Comparison of ENCODE assay signal across 18 mouse cellular contexts in genomic region chr1:127619036-127619435, GRCm38 (mm10).
DNase-seq lines count a peak whose midpoint lies in the region; ATAC-seq and TF ChIP-seq lines count a peak whose summit lies in the region.
"Had no signal": no experiment of that assay in that cellular context is flagged by ENCODE, and none has a peak within 500 bp of the region (broad histone marks: within the 10 kb centered on the region; RNA-seq: fewer than 3 reads in every experiment).

No protein-coding gene starts in this region.

- TF ChIP-seq CTCF in midbrain, postnatal 0 days (IDR thresholded peaks at IDR 0.05), result no peak

- no peaks in the 10 kb centered on the region for H3K27me3 ChIP-seq in forebrain, embryonic 16.5 days (replicated peaks; ENCODE audit: control insufficient read depth, insufficient read depth, low read length)
- H3K27me3 ChIP-seq in forebrain, embryonic 15.5 days, result no peaks in the 10 kb centered on the region
- no peaks in the 10 kb centered on the region for H3K27me3 ChIP-seq in midbrain, postnatal 0 days (ENCODE audit: insufficient read depth, low read length)
- no peaks in the 10 kb centered on the region for H3K27me3 ChIP-seq in midbrain, embryonic 11.5 days (ENCODE audit: control insufficient read depth, insufficient read depth, low read length)
- H3K27me3 ChIP-seq: midbrain, embryonic 12.5 days had no signal

- H3K27ac ChIP-seq in forebrain, embryonic 16.5 days (ENCODE audit: low read length), result no peak overlapping the region
- no peak overlapping the region for H3K27ac ChIP-seq in forebrain, embryonic 15.5 days (replicated peaks)
- H3K27ac ChIP-seq in midbrain, postnatal 0 days (ENCODE audit: low read depth, low read length), result no peak overlapping the region
- no peak overlapping the region for H3K27ac ChIP-seq in midbrain, embryonic 11.5 days (ENCODE audit: low read depth, low read length)
- H3K27ac ChIP-seq: embryonic facial prominence, embryonic 10.5 days; kidney, postnatal 0 days; midbrain, embryonic 12.5 days; stomach, postnatal 0 days had no signal

- WGBS in forebrain, embryonic 16.5 days, result 55% methylated on average over 6 of the region's 6 CpGs
- WGBS in forebrain, embryonic 15.5 days, result 70% methylated on average over 6 of the region's 6 CpGs
- WGBS in midbrain, postnatal 0 days, result 81% methylated on average over 6 of the region's 6 CpGs
- WGBS in midbrain, embryonic 11.5 days, result 85% methylated on average over 6 of the region's 6 CpGs

- no peaks in the 10 kb centered on the region for H3K9me3 ChIP-seq in forebrain, embryonic 16.5 days (ENCODE audit: control insufficient read depth, low read length)
- H3K9me3 ChIP-seq in forebrain, embryonic 15.5 days, result no peaks in the 10 kb centered on the region
- H3K9me3 ChIP-seq in midbrain, postnatal 0 days (ENCODE audit: low read length), result no peaks in the 10 kb centered on the region
- no peaks in the 10 kb centered on the region for H3K9me3 ChIP-seq in midbrain, embryonic 11.5 days (ENCODE audit: control insufficient read depth, low read length)
- H3K9me3 ChIP-seq: embryonic facial prominence, embryonic 10.5 days; midbrain, embryonic 12.5 days had no signal

- peak; percentile 8 for DNase-seq in midbrain, postnatal 0 days (ENCODE audit: low spot score)
- DNase-seq in midbrain, embryonic 11.5 days (ENCODE audit: low spot score, missing footprints), result no peak
- peak; percentile 77 for DNase-seq in cerebellum, adult 9-10 months
- DNase-seq in gastrocnemius, adult 18-20 months (ENCODE audit: low spot score), result no peak
- no peak for DNase-seq in thymus, postnatal 36 days
- DNase-seq in urinary bladder, postnatal 14 days (ENCODE audit: low spot score), result no peak
- DNase-seq: adrenal gland, postnatal 14 days; gastrocnemius, postnatal 14 days; heart, adult 11 months; kidney, adult 2 months; lung, postnatal 10 days had no signal

- ATAC-seq in forebrain, embryonic 16.5 days, result peak; percentile 47; the same call in 1 of the 2 replicates
- no peak for ATAC-seq in forebrain, embryonic 15.5 days (replicated peaks)
- ATAC-seq in midbrain, postnatal 0 days (ENCODE audit: low FRiP score), result no peak
- no peak for ATAC-seq in midbrain, embryonic 11.5 days (ENCODE audit: low FRiP score)

- no peak overlapping the region for H3K4me3 ChIP-seq in forebrain, embryonic 16.5 days (replicated peaks; ENCODE audit: low read length)
- no peak overlapping the region for H3K4me3 ChIP-seq in forebrain, embryonic 15.5 days
- no peak overlapping the region for H3K4me3 ChIP-seq in midbrain, postnatal 0 days (ENCODE audit: low read depth, low read length)
- no peak overlapping the region for H3K4me3 ChIP-seq in midbrain, embryonic 11.5 days (ENCODE audit: low read depth, low read length)
- H3K4me3 ChIP-seq: embryonic facial prominence, embryonic 10.5 days; midbrain, embryonic 12.5 days had no signal

- no peaks in the 10 kb centered on the region for H3K36me3 ChIP-seq in forebrain, embryonic 16.5 days (ENCODE audit: control insufficient read depth, insufficient read depth)
- H3K36me3 ChIP-seq in forebrain, embryonic 15.5 days, result no peaks in the 10 kb centered on the region
- no peaks in the 10 kb centered on the region for H3K36me3 ChIP-seq in midbrain, postnatal 0 days (ENCODE audit: insufficient read depth, low read length)
- no peaks in the 10 kb centered on the region for H3K36me3 ChIP-seq in midbrain, embryonic 11.5 days (ENCODE audit: control insufficient read depth, insufficient read depth, low read length)
- H3K36me3 ChIP-seq: embryonic facial prominence, embryonic 10.5 days; midbrain, embryonic 12.5 days had no signal

- no peak overlapping the region for H3K4me2 ChIP-seq in forebrain, embryonic 16.5 days (ENCODE audit: low read length)
- no peak overlapping the region for H3K4me2 ChIP-seq in forebrain, embryonic 15.5 days (replicated peaks)
- no peak overlapping the region for H3K4me2 ChIP-seq in midbrain, postnatal 0 days (ENCODE audit: low read depth, low read length, poor library complexity, severe bottlenecking)
- H3K4me2 ChIP-seq in midbrain, embryonic 11.5 days, result no peak overlapping the region
- H3K4me2 ChIP-seq: heart, embryonic 11.5 days; midbrain, embryonic 12.5 days had no signal

- H3K9ac ChIP-seq in forebrain, embryonic 16.5 days (replicated peaks; ENCODE audit: low read depth, low read length), result no peak overlapping the region
- H3K9ac ChIP-seq in forebrain, embryonic 15.5 days (replicated peaks), result no peak overlapping the region
- H3K9ac ChIP-seq in midbrain, postnatal 0 days (replicated peaks; ENCODE audit: low read length, poor library complexity, severe bottlenecking), result no peak overlapping the region
- H3K9ac ChIP-seq in midbrain, embryonic 11.5 days (ENCODE audit: low read length), result no peak overlapping the region
- H3K9ac ChIP-seq: midbrain, embryonic 12.5 days had no signal

- no peaks in the 10 kb centered on the region for H3K4me1 ChIP-seq in forebrain, embryonic 16.5 days (replicated peaks; ENCODE audit: control insufficient read depth, insufficient read depth, low read length)
- no peaks in the 10 kb centered on the region for H3K4me1 ChIP-seq in forebrain, embryonic 15.5 days
- H3K4me1 ChIP-seq in midbrain, postnatal 0 days (ENCODE audit: insufficient read depth, low read length), result no peaks in the 10 kb centered on the region
- H3K4me1 ChIP-seq in midbrain, embryonic 11.5 days (ENCODE audit: control insufficient read depth, insufficient read depth, low read length), result no peaks in the 10 kb centered on the region
- H3K4me1 ChIP-seq: embryonic facial prominence, embryonic 10.5 days; midbrain, embryonic 12.5 days had no signal

Comparison
In these comparisons a context has a peak if more than half of its experiments do, and no peak if none do; other contexts are left out.
1. DNase-seq: peak in midbrain, postnatal 0 days (single experiment) and cerebellum, adult 9-10 months (single experiment); none in midbrain, embryonic 11.5 days (single experiment), gastrocnemius, adult 18-20 months (single experiment), thymus, postnatal 36 days (0 of 2) and urinary bladder, postnatal 14 days (single experiment).